In genomic region chr9:72458233-72458632, GRCm38 (mm10) we compare ENCODE assay signal across 9 mouse cellular contexts. TPM values are rescaled to one million over a fixed set of nuclear protein-coding genes. Genes with fewer than 3 reads are reported as not detected.
A peak's percentile ranks its signal among the peaks of the same experiment; 100 is the strongest.
DNase-seq lines count a peak whose midpoint lies in the region; ATAC-seq and TF ChIP-seq lines count a peak whose summit lies in the region.
"Had no signal": no experiment of that assay in that cellular context is flagged by ENCODE, and none has a peak within 500 bp of the region (broad histone marks: within the 10 kb centered on the region; RNA-seq: fewer than 3 reads in every experiment).

No protein-coding gene starts in this region.

- H3K4me2 ChIP-seq in heart, embryonic 11.5 days: no peak overlapping the region
- no peak overlapping the region for H3K4me2 ChIP-seq in forebrain, embryonic 16.5 days (ENCODE audit: low read length)

- TF ChIP-seq EP300 in heart, adult 2 months (IDR thresholded peaks at IDR 0.05; ENCODE audit: insufficient read depth, low read depth, low read length): peak; percentile 70; the same call in 1 of the 2 replicates

- no peaks in the 10 kb centered on the region for H3K9me3 ChIP-seq in heart, embryonic 11.5 days (replicated peaks; ENCODE audit: control insufficient read depth, low read length)
- H3K9me3 ChIP-seq in forebrain, embryonic 16.5 days (ENCODE audit: control insufficient read depth, low read length): no peaks in the 10 kb centered on the region

- peak; percentile 89 for TF ChIP-seq CTCF in heart, adult 2 months (IDR thresholded peaks at IDR 0.05)
- TF ChIP-seq CTCF in small intestine, adult 2 months (IDR thresholded peaks at IDR 0.05; ENCODE audit: extremely low read depth, insufficient read length, insufficient replicate concordance, low read depth, low read length): peak; percentile 79; the same call in 1 of the 2 replicates

- no peak for TF ChIP-seq POLR2A in heart, adult 2 months (IDR thresholded peaks at IDR 0.05; ENCODE audit: insufficient read depth, low read depth, low read length)
- TF ChIP-seq POLR2A in small intestine, adult 2 months (IDR thresholded peaks at IDR 0.05; ENCODE audit: low read depth, low read length): no peak

- DNase-seq in heart, adult 2 months: peak; percentile 58 to 68
- peak; percentile 33 for DNase-seq in cerebellum, adult 11 months
- peak; percentile 80 for DNase-seq in induced T-regulatory cell, adult 2 months (ENCODE audit: low read depth)
- DNase-seq in left cerebral cortex, adult 8-10 months (ENCODE audit: low spot score in 2 of 2): peak; percentile 35 to 42
- DNase-seq in mesoderm, embryonic 11.5 days (ENCODE audit: low read depth, low spot score): peak; percentile 62

- no peak overlapping the region for H3K9ac ChIP-seq in heart, adult 2 months (ENCODE audit: low read depth, low read length)
- no peak overlapping the region for H3K9ac ChIP-seq in heart, embryonic 11.5 days (ENCODE audit: low read depth, low read length)
- no peak overlapping the region for H3K9ac ChIP-seq in forebrain, embryonic 16.5 days (replicated peaks; ENCODE audit: low read depth, low read length)

- no peaks in the 10 kb centered on the region for H3K79me2 ChIP-seq in heart, adult 2 months (replicated peaks; ENCODE audit: control insufficient read depth, insufficient read depth, low read length)

- no peaks in the 10 kb centered on the region for H3K36me3 ChIP-seq in heart, adult 2 months (ENCODE audit: control insufficient read depth, insufficient read depth, low read length)
- peaks cover 4% of the 10 kb centered on the region; the same call in 1 of the 2 replicates for H3K36me3 ChIP-seq in heart, embryonic 11.5 days (ENCODE audit: control insufficient read depth, insufficient read depth, low read length)
- no peaks in the 10 kb centered on the region for H3K36me3 ChIP-seq in forebrain, embryonic 16.5 days (ENCODE audit: control insufficient read depth, insufficient read depth)
- no peaks in the 10 kb centered on the region for H3K36me3 ChIP-seq in small intestine, adult 2 months (ENCODE audit: control insufficient read depth, insufficient read depth, low read length)

- no peak overlapping the region for H3K27ac ChIP-seq in heart, adult 2 months
- H3K27ac ChIP-seq in heart, embryonic 11.5 days (ENCODE audit: low read depth, low read length): no peak overlapping the region
- H3K27ac ChIP-seq in forebrain, embryonic 16.5 days (ENCODE audit: low read length): no peak overlapping the region
- H3K27ac ChIP-seq in small intestine, adult 2 months (ENCODE audit: insufficient read depth, low read depth, low read length): no peak overlapping the region

- no peaks in the 10 kb centered on the region for H3K27me3 ChIP-seq in heart, adult 2 months (ENCODE audit: control insufficient read depth, insufficient read depth, low read length)
- no peaks in the 10 kb centered on the region for H3K27me3 ChIP-seq in heart, embryonic 11.5 days (ENCODE audit: control insufficient read depth, insufficient read depth, low read length)
- H3K27me3 ChIP-seq in forebrain, embryonic 16.5 days (replicated peaks; ENCODE audit: control insufficient read depth, insufficient read depth, low read length): no peaks in the 10 kb centered on the region
- no peaks in the 10 kb centered on the region for H3K27me3 ChIP-seq in small intestine, adult 2 months (ENCODE audit: control insufficient read depth, insufficient read depth, low read length)

- H3K4me1 ChIP-seq in heart, adult 2 months (ENCODE audit: control insufficient read depth, insufficient read depth, low read length): no peaks in the 10 kb centered on the region
- no peaks in the 10 kb centered on the region for H3K4me1 ChIP-seq in heart, embryonic 11.5 days (ENCODE audit: control insufficient read depth, insufficient read depth, low read length)
- H3K4me1 ChIP-seq in forebrain, embryonic 16.5 days (replicated peaks; ENCODE audit: control insufficient read depth, insufficient read depth, low read length): no peaks in the 10 kb centered on the region
- H3K4me1 ChIP-seq in small intestine, adult 2 months (ENCODE audit: control insufficient read depth, insufficient read depth, insufficient read length, low read length): peaks cover 2% of the 10 kb centered on the region

- H3K4me3 ChIP-seq in heart, adult 2 months: no peak overlapping the region
- H3K4me3 ChIP-seq in heart, embryonic 11.5 days (ENCODE audit: low read depth, low read length): no peak overlapping the region
- no peak overlapping the region for H3K4me3 ChIP-seq in forebrain, embryonic 16.5 days (replicated peaks; ENCODE audit: low read length)
- H3K4me3 ChIP-seq in small intestine, adult 2 months (ENCODE audit: low read depth, low read length): no peak overlapping the region
- H3K4me3 ChIP-seq: myocyte had no signal

- 17% methylated on average over 5 of the region's 5 CpGs for WGBS in heart, adult 2 months
- WGBS in heart, embryonic 11.5 days (ENCODE audit: insufficient replicate concordance): 14% methylated on average over 5 of the region's 5 CpGs
- 15% methylated on average over 5 of the region's 5 CpGs for WGBS in forebrain, embryonic 16.5 days
- WGBS in small intestine, adult 2 months: 15% methylated on average over 5 of the region's 5 CpGs

- intact Hi-C loops in heart, adult 2 months (cut with DNase I): loop anchor here (5.0 kb wide), 1 partner anchor 69 kb away; no protein-coding TSS in a partner anchor

- no peak for ATAC-seq in heart, embryonic 11.5 days (replicated peaks; ENCODE audit: insufficient number of reproducible peaks, low FRiP score, low TSS enrichment)
- ATAC-seq in forebrain, embryonic 16.5 days: peak; percentile 92

RNA-seq across cellular contexts. Expression of gene Mns1, which starts 20.4 kb away (rescaled TPM):
- under 1 TPM; 0.14 to 0.42 TPM for total RNA-seq in heart, adult 2 months (2021)
- 0.06 and 0.16 TPM in 2 replicates for polyA plus RNA-seq in heart, adult 2 months (2012; rRNA removed)
- polyA plus RNA-seq in heart, embryonic 11.5 days (2014; fragmentation: Nextera tagmentation; extraction: Ambion mirVana): 20.0 and 25.7 TPM in 2 replicates
- 12.1 and 16.4 TPM in 2 replicates for polyA plus RNA-seq in forebrain, embryonic 16.5 days (2015; fragmentation: Nextera tagmentation; extraction: Ambion mirVana)
- 1 to 10 TPM in 2 of 4 experiments, under 1 TPM in 2; 0.55 to 1.4 (median 1.0) TPM for total RNA-seq in left cerebral cortex, adult 8-10 months (2022)
- polyA plus RNA-seq in small intestine, adult 2 months (2012; rRNA removed): 0.09 and 0.19 TPM in 2 replicates

RNA-seq across cellular contexts. Expression of gene Tex9, which starts 33.8 kb away (rescaled TPM):
- 1 to 10 TPM; 1.3 to 1.9 TPM for total RNA-seq in heart, adult 2 months (2021)
- 1.2 and 2.1 TPM in 2 replicates for polyA plus RNA-seq in heart, adult 2 months (2012; rRNA removed)
- polyA plus RNA-seq in heart, embryonic 11.5 days (2014; fragmentation: Nextera tagmentation; extraction: Ambion mirVana): 17.0 and 19.4 TPM in 2 replicates
- polyA plus RNA-seq in forebrain, embryonic 16.5 days (2015; fragmentation: Nextera tagmentation; extraction: Ambion mirVana): 27.4 and 33.3 TPM in 2 replicates
- total RNA-seq in left cerebral cortex, adult 8-10 months (2022): 10 to 100 TPM; 12.2 to 13.3 (median 12.5) TPM
- polyA plus RNA-seq in small intestine, adult 2 months (2012; rRNA removed): 0.13 and 0.85 TPM in 2 replicates

Comparison
In these comparisons a context has a peak if more than half of its experiments do, and no peak if none do; other contexts are left out.
1. RNA of gene Mns1, which starts 20.4 kb away (polyA plus RNA-seq): 20.0 to 25.7 TPM in heart, embryonic 11.5 days and 12.1 to 16.4 TPM in forebrain, embryonic 16.5 days; 0.09 to 0.19 TPM in small intestine, adult 2 months and 0.06 to 0.16 TPM in heart, adult 2 months; every median in the first group is over 10 times any median in the second.
2. Peak in every context shown above with its lines, with median percentiles within 50 percentile points of each other: DNase-seq.